Mouse (Mus musculus): Measurements from ENCODE around the gene Gtf2e1. TPM values are rescaled to one million over a fixed set of nuclear protein-coding genes. Genes with fewer than 3 reads are reported as not detected.
A peak's percentile ranks its signal among the peaks of the same experiment; 100 is the strongest.

Gtf2e1 gene
- total RNA-seq, 4 experiments from 2014 or later = 16.7 to 18.6 (median 17.6) TPM

- no peak for DNase-seq (ENCODE audit: low spot score in 2 of 2)
These were observed 6.7 kb upstream of the Gtf2e1 start for GRCm38 (mm10) chr16:37546312-37546711.

- DNase-seq (ENCODE audit: low spot score in 2 of 2) = no peak
These were observed 1.2 kb upstream of the Gtf2e1 start for GRCm38 (mm10) chr16:37540776-37541175.

- DNase-seq (ENCODE audit: low spot score in 2 of 2) = no peak
These were observed 364 bp downstream of the Gtf2e1 start for GRCm38 (mm10) chr16:37539240-37539610.

GRCm38 (mm10) chr16:37533369-37534068, 6.1 kb downstream of the Gtf2e1 start:
- DNase-seq (ENCODE audit: low spot score in 2 of 2) = no peak

GRCm38 (mm10) chr16:37532046-37532445, 7.5 kb downstream of the Gtf2e1 start:
- no peak for DNase-seq (ENCODE audit: low spot score in 2 of 2)

GRCm38 (mm10) chr16:37530170-37530569, 9.4 kb downstream of the Gtf2e1 start:
- no peak for DNase-seq (ENCODE audit: low spot score in 2 of 2)

GRCm38 (mm10) chr16:37526688-37527223, 12.8 kb downstream of the Gtf2e1 start:
- DNase-seq (ENCODE audit: low spot score in 2 of 2) = no peak

GRCm38 (mm10) chr16:37525121-37525520, 14.5 kb downstream of the Gtf2e1 start:
- DNase-seq (ENCODE audit: low spot score in 2 of 2) = no peak

- no peak for DNase-seq (ENCODE audit: low spot score in 2 of 2)
These were observed 17.4 kb downstream of the Gtf2e1 start for GRCm38 (mm10) chr16:37522100-37522697.

- DNase-seq (ENCODE audit: low spot score in 2 of 2) = no peak
These were observed 19.2 kb downstream of the Gtf2e1 start for GRCm38 (mm10) chr16:37520190-37521040.

GRCm38 (mm10) chr16:37519721-37520120, 19.9 kb downstream of the Gtf2e1 start:
- DNase-seq (ENCODE audit: low spot score in 2 of 2) = no peak

GRCm38 (mm10) chr16:37518662-37519061, 20.9 kb downstream of the Gtf2e1 start:
- DNase-seq (ENCODE audit: low spot score in 2 of 2) = no peak

GRCm38 (mm10) chr16:37517596-37518211, 21.9 kb downstream of the Gtf2e1 start:
- no peak for DNase-seq (ENCODE audit: low spot score in 2 of 2)

- no peak for DNase-seq (ENCODE audit: low spot score in 2 of 2)
These were observed 23.1 kb downstream of the Gtf2e1 start for GRCm38 (mm10) chr16:37516376-37516993.

GRCm38 (mm10) chr16:37514644-37515043, 24.9 kb downstream of the Gtf2e1 start:
- no peak for DNase-seq (ENCODE audit: low spot score in 2 of 2)

- DNase-seq (ENCODE audit: low spot score in 2 of 2) = no peak
These were observed 28.1 kb downstream of the Gtf2e1 start for GRCm38 (mm10) chr16:37511489-37511888.

- DNase-seq (ENCODE audit: low spot score in 2 of 2) = no peak
These were observed 32.8 kb downstream of the Gtf2e1 start for GRCm38 (mm10) chr16:37506751-37507150.

- no peak for DNase-seq (ENCODE audit: low spot score in 2 of 2)
These were observed 35.1 kb downstream of the Gtf2e1 start for GRCm38 (mm10) chr16:37504517-37504916.

GRCm38 (mm10) chr16:37498581-37498980, 41.0 kb downstream of the Gtf2e1 start:
- DNase-seq (ENCODE audit: low spot score in 2 of 2) = no peak

- DNase-seq (ENCODE audit: low spot score in 2 of 2) = peak; percentile 52 to 55
These were observed 44.6 kb downstream of the Gtf2e1 start for GRCm38 (mm10) chr16:37495017-37495416.
